Mouse (Mus musculus) midbrain, postnatal 0 days (tissue): Measurements from ENCODE around the gene Creb3l2. TPM values are rescaled to one million over a fixed set of nuclear protein-coding genes. Genes with fewer than 3 reads are reported as not detected.

Experiments used
- ATAC-seq: fragments of 200-750 bp; cut with Nextera tagmentation; 2 replicates; pipeline ENCODE4 v1.8.0; 2017; ENCODE audit warnings: moderate number of reproducible peaks, mild to moderate bottlenecking, moderate TSS enrichment, moderate library complexity; ENCODE audit not compliant: low FRiP score
- DNase-seq: peaks from one replicate; pipeline ENCODE4 v3.0.0-alpha.2; 2015; ENCODE audit warnings: low spot score
- H3K27ac ChIP-seq: fragments of 300-500 bp; sonication (generic); 2 replicates; pipeline ENCODE4 v1.5.1; 2014; ENCODE audit warnings: low read depth, mild to moderate bottlenecking, low read length, mixed read lengths
- H3K27me3 ChIP-seq: fragments of 300-500 bp; sonication (generic); 2 replicates; pipeline ENCODE4 v1.6.1; 2014; ENCODE audit warnings: low read length, control low read depth, mixed read lengths; ENCODE audit not compliant: insufficient read depth
- H3K36me3 ChIP-seq: fragments of 300-500 bp; sonication (generic); 2 replicates; pipeline ENCODE4 v1.6.1; 2014; ENCODE audit warnings: low read length, control low read depth, mixed read lengths; ENCODE audit not compliant: insufficient read depth
- H3K4me1 ChIP-seq: fragments of 300-500 bp; sonication (generic); 2 replicates; pipeline ENCODE4 v1.6.1; 2014; ENCODE audit warnings: mild to moderate bottlenecking, control low read depth, antibody characterized with exemption, low read length, mixed read lengths; ENCODE audit not compliant: insufficient read depth
- H3K4me2 ChIP-seq: fragments of 300-500 bp; sonication (generic); 2 replicates; pipeline ENCODE4 v1.6.1; 2014; ENCODE audit warnings: low read depth, mild to moderate bottlenecking, low read length, mixed read lengths; ENCODE audit not compliant: poor library complexity, severe bottlenecking
- H3K4me3 ChIP-seq: fragments of 300-500 bp; sonication (generic); 2 replicates; pipeline ENCODE4 v1.5.1; 2014; ENCODE audit warnings: low read depth, mild to moderate bottlenecking, low read length, moderate library complexity
- H3K9ac ChIP-seq: fragments of 300-500 bp; sonication (generic); replicated peaks from 2 replicates; pipeline ENCODE4 v1.6.1; 2014; ENCODE audit warnings: mild to moderate bottlenecking, low read length, moderate library complexity, mixed read lengths; ENCODE audit not compliant: poor library complexity, severe bottlenecking
- H3K9me3 ChIP-seq: fragments of 300-500 bp; sonication (generic); 2 replicates; pipeline ENCODE4 v1.6.1; 2016; ENCODE audit warnings: low read length, control low read depth
- CTCF ChIP-seq: IDR thresholded peaks from 2 replicates; pipeline ENCODE4 v1.5.1; 2016; ENCODE audit warnings: antibody characterized with exemption, mild to moderate bottlenecking
- WGBS: fragments of 180-500 bp; shearing (Covaris S2); extraction: QIAGEN DNeasy Blood & Tissue Kit; methylation state at CpG from one replicate; pipeline ENCODE4 v1.1.7; 2014; 5-methylcytosine and 5-hydroxymethylcytosine counted together
- polyA plus RNA-seq: library from polyadenylated mRNA; unstranded; fragments of >200 nt; fragmentation: Nextera tagmentation; extraction: Ambion mirVana; gene quantifications from 2 replicates; pipeline ENCODE4 v1.2.1, GENCODE M21; 2015
- total RNA-seq: library from RNA; depleted of rRNA; stranded (reverse); fragments of >200 nt; gene quantifications from 2 replicates; pipeline ENCODE4 v1.2.3, GENCODE M21; 2014

Gene Creb3l2
- total and polyA plus RNA-seq, 2 experiments from 2014 or later: 2.1 to 3.9 TPM

DNA sequence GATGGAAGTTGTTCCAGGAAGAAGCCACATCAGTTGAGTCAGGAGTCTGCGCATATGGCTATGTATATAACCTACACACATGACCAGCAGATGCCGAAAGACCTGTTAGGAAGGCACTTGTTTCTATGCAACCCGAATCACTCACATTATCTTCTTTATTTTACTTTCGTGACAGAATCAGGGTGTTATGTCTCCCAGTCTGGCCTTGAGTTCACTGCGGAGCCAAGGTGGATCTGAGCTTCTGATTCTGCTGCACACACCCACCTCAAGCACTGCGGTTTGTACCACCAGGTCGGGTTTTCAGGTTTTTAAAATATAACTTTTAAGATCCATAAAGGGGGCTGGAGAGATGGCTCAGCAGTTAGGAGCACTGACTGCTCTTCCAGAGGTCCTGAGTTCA is 119.3 kb downstream of the Creb3l2 start:
- no peak for ATAC-seq
- no peak for TF ChIP-seq CTCF
- WGBS: 90% methylated on average over 7 of the region's 7 CpGs
- DNase-seq: no peak
- Histone ChIP-seq H3K36me3 (no peaks in the 10 kb centered on the region), H3K27me3 (no peaks in the 10 kb centered on the region), H3K9me3 (no peaks in the 10 kb centered on the region), H3K4me2 (no peak overlapping the region), H3K4me1 (0 out of 2 replicates have a peak, but pooled peaks cover 3% of the 10 kb centered on the region), H3K4me3 (no peak overlapping the region), H3K9ac (no peak overlapping the region), H3K27ac (no peak overlapping the region)

DNA sequence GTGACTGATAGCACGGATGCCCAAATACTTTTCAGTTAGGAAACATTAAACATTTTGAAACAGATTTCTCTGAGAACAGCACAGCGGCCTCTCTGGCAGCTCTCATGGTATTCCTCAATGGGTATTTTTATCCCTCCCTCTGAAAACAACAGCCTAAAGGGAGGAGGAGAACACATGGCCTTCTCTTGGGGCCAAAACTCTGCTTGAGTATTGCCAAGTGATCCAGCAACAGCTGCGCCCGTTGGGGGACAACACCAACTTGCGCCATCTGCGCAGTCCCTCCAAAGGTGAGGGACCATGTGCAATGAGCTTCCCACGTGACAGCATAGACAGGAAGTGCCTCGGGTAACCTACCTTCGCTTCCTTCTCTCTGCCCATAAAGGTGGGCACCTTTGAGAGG is 119.9 kb downstream of the Creb3l2 start:
- no peak for TF ChIP-seq CTCF
- WGBS: 93% methylated on average over 9 of the region's 9 CpGs
- H3K4me1 ChIP-seq: 0 out of 2 replicates have a peak, but pooled peaks cover 3% of the 10 kb centered on the region
- no peaks in the 10 kb centered on the region for H3K9me3 ChIP-seq
- H3K4me2 ChIP-seq: no peak overlapping the region
- no peak overlapping the region for H3K9ac ChIP-seq
- H3K27ac ChIP-seq: no peak overlapping the region
- no peaks in the 10 kb centered on the region for H3K36me3 ChIP-seq
- H3K4me3 ChIP-seq: no peak overlapping the region
- no peaks in the 10 kb centered on the region for H3K27me3 ChIP-seq
- no peak for DNase-seq
- ATAC-seq: no peak

DNA sequence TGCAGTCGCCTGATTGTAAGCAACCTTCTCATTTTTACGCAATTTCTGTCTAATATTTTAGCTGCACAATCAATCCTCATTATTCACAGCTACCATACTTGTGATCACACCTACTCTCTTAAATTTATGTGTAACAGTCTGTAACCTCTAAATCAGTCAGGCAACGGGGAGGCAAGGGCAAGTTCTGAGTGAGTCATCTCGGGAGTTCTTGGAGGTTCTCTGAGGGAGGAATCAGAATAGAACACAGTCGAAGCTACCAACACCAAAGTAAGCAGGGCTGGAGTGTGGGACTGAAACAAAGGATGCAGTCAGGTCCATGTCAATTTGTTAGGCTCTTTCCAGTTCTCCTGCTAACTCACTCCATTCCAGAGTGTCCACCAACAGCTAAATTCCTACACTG is 124.0 kb downstream of the Creb3l2 start:
- Histone ChIP-seq H3K27me3 (no peaks in the 10 kb centered on the region), H3K36me3 (no peaks in the 10 kb centered on the region), H3K27ac (no peak overlapping the region), H3K4me3 (no peak overlapping the region), H3K9ac (no peak overlapping the region), H3K4me2 (no peak overlapping the region), H3K4me1 (no peaks in the 10 kb centered on the region), H3K9me3 (no peaks in the 10 kb centered on the region)
- WGBS: 89% methylated on average over 5 of the region's 5 CpGs
- ATAC-seq (no peak), DNase-seq (no peak)
- no peak for TF ChIP-seq CTCF

DNA sequence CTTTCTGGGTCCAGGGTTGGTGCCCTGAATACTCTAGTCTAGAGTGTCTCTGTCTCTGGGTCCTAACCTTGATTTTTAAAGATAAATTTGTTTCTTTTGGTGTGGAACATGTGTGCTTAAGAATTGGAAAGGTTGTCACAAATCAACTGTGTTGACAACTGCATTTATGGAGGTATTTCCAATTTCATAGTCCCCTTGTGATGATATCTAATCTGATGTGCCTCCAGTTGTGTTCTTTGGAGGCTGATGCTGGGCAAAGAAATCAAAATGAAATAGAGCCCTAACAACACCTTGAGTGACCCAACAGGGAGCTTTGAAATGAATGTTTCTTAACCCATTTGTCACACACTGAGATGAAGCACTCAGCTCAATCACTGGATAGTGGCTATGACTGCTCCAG is 126.5 kb downstream of the Creb3l2 start:
- no peak overlapping the region for H3K9ac ChIP-seq
- H3K4me1 ChIP-seq: no peaks in the 10 kb centered on the region
- no peak for DNase-seq
- no peaks in the 10 kb centered on the region for H3K27me3 ChIP-seq
- H3K4me2 ChIP-seq: no peak overlapping the region
- no peak for ATAC-seq
- H3K4me3 ChIP-seq: no peak overlapping the region
- no peak for TF ChIP-seq CTCF
- H3K9me3 ChIP-seq: no peaks in the 10 kb centered on the region
- H3K27ac ChIP-seq: no peak overlapping the region
- H3K36me3 ChIP-seq: no peaks in the 10 kb centered on the region

DNA sequence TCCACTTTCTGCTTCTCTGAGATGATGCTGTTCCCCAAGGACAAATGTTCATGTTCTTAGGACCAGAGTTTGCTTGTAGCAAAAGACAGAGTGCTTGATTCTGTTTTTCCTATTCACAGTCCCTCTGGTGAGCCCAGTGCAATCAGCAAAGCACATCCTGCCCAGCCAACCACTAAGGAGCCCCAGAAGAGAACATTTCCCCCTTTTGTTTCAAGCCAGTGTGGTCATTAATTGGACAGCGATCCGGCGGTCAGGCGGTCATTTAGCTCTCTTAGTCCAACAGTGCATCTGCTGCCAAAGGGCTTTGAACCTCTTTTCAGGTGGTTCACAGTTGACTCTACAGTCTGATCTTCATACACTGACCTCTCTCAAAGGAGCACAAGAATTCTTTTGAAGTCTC is 131.3 kb downstream of the Creb3l2 start:
- H3K27me3 ChIP-seq: no peaks in the 10 kb centered on the region
- TF ChIP-seq CTCF: no peak
- H3K27ac ChIP-seq: no peak overlapping the region
- 91% methylated on average over 4 of the region's 4 CpGs for WGBS
- H3K9ac ChIP-seq: no peak overlapping the region
- no peaks in the 10 kb centered on the region for H3K4me1 ChIP-seq
- ATAC-seq (no peak), DNase-seq (no peak)
- no peak overlapping the region for H3K4me3 ChIP-seq
- 0 out of 2 replicates have a peak, but pooled peaks cover 5% of the 10 kb centered on the region for H3K9me3 ChIP-seq
- H3K4me2 ChIP-seq: no peak overlapping the region
- H3K36me3 ChIP-seq: no peaks in the 10 kb centered on the region

DNA sequence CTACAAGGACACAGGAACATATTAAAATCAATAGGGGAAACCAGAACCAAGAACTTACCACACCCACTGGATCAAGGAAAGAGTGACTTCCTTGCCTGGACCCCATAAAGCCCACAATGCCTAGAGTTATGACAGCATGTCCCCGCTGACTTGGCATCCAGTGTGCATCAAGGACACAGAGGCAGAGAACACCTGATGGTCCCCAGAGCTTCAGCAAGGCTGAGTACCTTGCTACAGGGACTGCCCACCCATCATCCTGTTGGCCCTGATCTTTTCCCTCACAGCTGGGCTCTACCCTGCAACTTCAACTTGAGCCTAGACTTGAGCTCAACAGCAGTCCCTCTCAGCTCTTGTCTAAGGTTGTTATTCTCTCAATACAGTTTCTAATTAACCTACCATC is 135.3 kb downstream of the Creb3l2 start:
- 86% methylated on average over 1 of the region's 1 CpGs for WGBS
- no peak for ATAC-seq
- H3K4me3 ChIP-seq: no peak overlapping the region
- DNase-seq: no peak
- 0 out of 2 replicates have a peak, but pooled peaks cover 5% of the 10 kb centered on the region for H3K9me3 ChIP-seq
- no peak for TF ChIP-seq CTCF
- no peaks in the 10 kb centered on the region for H3K36me3 ChIP-seq
- no peak overlapping the region for H3K27ac ChIP-seq
- no peaks in the 10 kb centered on the region for H3K4me1 ChIP-seq
- H3K4me2 ChIP-seq: no peak overlapping the region
- H3K9ac ChIP-seq: no peak overlapping the region
- H3K27me3 ChIP-seq: 0 out of 2 replicates have a peak, but pooled peaks cover under 1% of the 10 kb centered on the region
